Mouse (Mus musculus) spleen, adult 2 months (tissue): ENCODE results near the gene Serinc1.

Source experiments
- CTCF ChIP-seq: fragments of 200-500 bp; IDR thresholded peaks from 2 replicates; pipeline ENCODE4 v1.5.1; 2011; ENCODE audit warnings: mild to moderate bottlenecking, inconsistent platforms; ENCODE audit not compliant: insufficient read depth, insufficient read length, insufficient replicate concordance; ENCODE audit errors: extremely low read depth
- POLR2A ChIP-seq: fragments of 200-500 bp; IDR thresholded peaks from 2 replicates; pipeline ENCODE4 v1.6.1; 2011; ENCODE audit warnings: low read depth, low read length, inconsistent platforms

- TF ChIP-seq CTCF (no peak), POLR2A (no peak)
Observed at GRCm38 (mm10) chr10:57477121-57477843, 55.0 kb downstream of the Serinc1 start.
